Mouse (Mus musculus): ENCODE measurements around the gene Fam69a. TPM values are rescaled to one million over a fixed set of nuclear protein-coding genes. Genes with fewer than 3 reads are reported as not detected.
"Not testable (repeated sequence)": the region's sequence is repeated elsewhere in the genome, so short reads cannot be mapped to it uniquely, and the experiment has no call there.

Gene Fam69a
- polyA plus RNA-seq, 1 experiment from 2014 or later: 12.5 TPM

- no peak for ATAC-seq
- no peaks in the 10 kb centered on the region for H3K9me3 ChIP-seq (replicated peaks)
- peaks cover 6% of the 10 kb centered on the region for H3K36me3 ChIP-seq
- H3K4me3 ChIP-seq: no peak overlapping the region
- H3K27ac ChIP-seq: no peak overlapping the region
- H3K9ac ChIP-seq: no peak overlapping the region
- no peak overlapping the region for H3K4me2 ChIP-seq
- H3K27me3 ChIP-seq (replicated peaks): no peaks in the 10 kb centered on the region
- no peaks in the 10 kb centered on the region for H3K4me1 ChIP-seq
- 63% methylated on average over 4 of the region's 4 CpGs for WGBS (ENCODE audit: insufficient replicate concordance)
These were observed 71.6 kb downstream of the Fam69a start for GRCm38 (mm10) chr5:107915280-107915679.

- H3K9me3 ChIP-seq (replicated peaks): no peaks in the 10 kb centered on the region
- 70% methylated on average over 5 of the region's 5 CpGs for WGBS (ENCODE audit: insufficient replicate concordance)
- no peak overlapping the region for H3K27ac ChIP-seq
- no peak overlapping the region for H3K4me3 ChIP-seq
- no peak overlapping the region for H3K9ac ChIP-seq
- no peaks in the 10 kb centered on the region for H3K27me3 ChIP-seq (replicated peaks)
- H3K4me1 ChIP-seq: no peaks in the 10 kb centered on the region
- H3K36me3 ChIP-seq: peaks cover 43% of the 10 kb centered on the region
- ATAC-seq: no peak
- no peak overlapping the region for H3K4me2 ChIP-seq
These were observed 75.9 kb downstream of the Fam69a start for GRCm38 (mm10) chr5:107911012-107911411.

GRCm38 (mm10) chr5:107910084-107910616, 76.7 kb downstream of the Fam69a start:
- 44% methylated on average over 5 of the region's 5 CpGs for WGBS (ENCODE audit: insufficient replicate concordance)
- ATAC-seq: no peak
- no peak overlapping the region for H3K4me3 ChIP-seq
- peaks cover 52% of the 10 kb centered on the region for H3K36me3 ChIP-seq
- H3K4me1 ChIP-seq: no peaks in the 10 kb centered on the region
- H3K27me3 ChIP-seq (replicated peaks): no peaks in the 10 kb centered on the region
- H3K9ac ChIP-seq: no peak overlapping the region
- no peak overlapping the region for H3K27ac ChIP-seq
- H3K9me3 ChIP-seq (replicated peaks): no peaks in the 10 kb centered on the region
- H3K4me2 ChIP-seq: no peak overlapping the region

GRCm38 (mm10) chr5:107909668-107910067, 77.2 kb downstream of the Fam69a start:
- Histone ChIP-seq H3K27me3 (replicated peaks) (no peaks in the 10 kb centered on the region), H3K9ac (no peak overlapping the region), H3K4me3 (no peak overlapping the region), H3K4me1 (no peaks in the 10 kb centered on the region), H3K9me3 (replicated peaks) (no peaks in the 10 kb centered on the region), H3K4me2 (no peak overlapping the region), H3K27ac (no peak overlapping the region), H3K36me3 (peaks cover 57% of the 10 kb centered on the region)
- 79% methylated on average over 3 of the region's 3 CpGs for WGBS (ENCODE audit: insufficient replicate concordance)
- no peak for ATAC-seq

GRCm38 (mm10) chr5:107908514-107909110, 78.3 kb downstream of the Fam69a start:
- peak; percentile 38 for ATAC-seq
- H3K9me3 ChIP-seq (replicated peaks): no peaks in the 10 kb centered on the region
- no peaks in the 10 kb centered on the region for H3K27me3 ChIP-seq (replicated peaks)
- peaks cover 3% of the 10 kb centered on the region; the same call in 1 of the 2 replicates for H3K4me1 ChIP-seq
- H3K4me3 ChIP-seq: no peak overlapping the region
- H3K36me3 ChIP-seq: peaks cover 67% of the 10 kb centered on the region
- WGBS (ENCODE audit: insufficient replicate concordance): 64% methylated on average over 2 of the region's 2 CpGs
- H3K4me2 ChIP-seq: no peak overlapping the region
- H3K27ac ChIP-seq: no peak overlapping the region
- no peak overlapping the region for H3K9ac ChIP-seq

- Histone ChIP-seq H3K4me2 (no peak overlapping the region), H3K27me3 (replicated peaks) (no peaks in the 10 kb centered on the region), H3K9me3 (replicated peaks) (no peaks in the 10 kb centered on the region), H3K27ac (no peak overlapping the region), H3K4me1 (peaks cover 30% of the 10 kb centered on the region), H3K4me3 (no peak overlapping the region), H3K9ac (no peak overlapping the region), H3K36me3 (peaks cover 77% of the 10 kb centered on the region)
- 67% methylated on average over 3 of the region's 3 CpGs for WGBS (ENCODE audit: insufficient replicate concordance)
- ATAC-seq: no peak
These were observed 82.6 kb downstream of the Fam69a start for GRCm38 (mm10) chr5:107904325-107904724.

- Histone ChIP-seq H3K36me3 (peaks cover 45% of the 10 kb centered on the region), H3K27me3 (replicated peaks) (peaks cover 6% of the 10 kb centered on the region; the same call in 1 of the 2 replicates), H3K4me1 (peaks cover 30% of the 10 kb centered on the region), H3K4me2 (peak overlapping the region; percentile 79), H3K9ac (peak overlapping the region; percentile 93), H3K9me3 (replicated peaks) (no peaks in the 10 kb centered on the region), H3K27ac (peak overlapping the region; percentile 87), H3K4me3 (peak overlapping the region; percentile 92)
- 0% methylated on average over 23 of the region's 23 CpGs for WGBS (ENCODE audit: insufficient replicate concordance)
- peak; percentile 28 for ATAC-seq
These were observed 85.8 kb downstream of the Fam69a start for GRCm38 (mm10) chr5:107901014-107901615.

GRCm38 (mm10) chr5:107900206-107901013, 86.5 kb downstream of the Fam69a start, which contains the start of gene Rpl5:
Rpl5 (plus strand) TSS chr5:107900502.
- Histone ChIP-seq H3K9me3 (replicated peaks) (no peaks in the 10 kb centered on the region), H3K27me3 (replicated peaks) (peaks cover 8% of the 10 kb centered on the region; the same call in 1 of the 2 replicates), H3K36me3 (peaks cover 38% of the 10 kb centered on the region), H3K4me1 (peaks cover 30% of the 10 kb centered on the region), H3K4me2 (peak within 1 kb of the TSS; percentile 79), H3K9ac (peak within 1 kb of the TSS; percentile 93), H3K4me3 (peak within 1 kb of the TSS; percentile 92), H3K27ac (peak within 1 kb of the TSS; percentile 87)
- ATAC-seq: peak; percentile 96
- 2% methylated on average over 65 of the region's 66 CpGs for WGBS (ENCODE audit: insufficient replicate concordance)

GRCm38 (mm10) chr5:107896265-107896664, 90.6 kb downstream of the Fam69a start:
- Histone ChIP-seq H3K27ac (no peak overlapping the region), H3K27me3 (replicated peaks) (peaks cover 17% of the 10 kb centered on the region), H3K4me2 (no peak overlapping the region), H3K4me3 (no peak overlapping the region), H3K4me1 (peaks cover 6% of the 10 kb centered on the region; the same call in 1 of the 2 replicates), H3K36me3 (no peaks in the 10 kb centered on the region), H3K9ac (no peak overlapping the region), H3K9me3 (replicated peaks) (no peaks in the 10 kb centered on the region)
- ATAC-seq: no peak
- 56% methylated on average over 1 of the region's 1 CpGs for WGBS (ENCODE audit: insufficient replicate concordance)

GRCm38 (mm10) chr5:107894676-107895075, 92.2 kb downstream of the Fam69a start:
- WGBS (ENCODE audit: insufficient replicate concordance): 60% methylated on average over 7 of the region's 7 CpGs
- no peak overlapping the region for H3K4me3 ChIP-seq
- H3K27ac ChIP-seq: no peak overlapping the region
- no peaks in the 10 kb centered on the region for H3K36me3 ChIP-seq
- H3K4me1 ChIP-seq: peaks cover 10% of the 10 kb centered on the region; the same call in 1 of the 2 replicates
- no peak overlapping the region for H3K9ac ChIP-seq
- ATAC-seq: no peak
- H3K4me2 ChIP-seq: no peak overlapping the region
- peaks cover 23% of the 10 kb centered on the region for H3K27me3 ChIP-seq (replicated peaks)
- H3K9me3 ChIP-seq (replicated peaks): no peaks in the 10 kb centered on the region

- not testable (repeated sequence) for ATAC-seq; H3K36me3 ChIP-seq; H3K27ac ChIP-seq; H3K4me2 ChIP-seq; H3K4me3 ChIP-seq; H3K9ac ChIP-seq; H3K9me3 ChIP-seq (replicated peaks)
- 60% methylated on average over 1 of the region's 1 CpGs for WGBS (ENCODE audit: insufficient replicate concordance)
- H3K4me1 ChIP-seq: peaks cover 14% of the 10 kb centered on the region; the same call in 1 of the 2 replicates
- H3K27me3 ChIP-seq (replicated peaks): peaks cover 29% of the 10 kb centered on the region
These were observed 95.4 kb downstream of the Fam69a start for GRCm38 (mm10) chr5:107891515-107891914.
